Mouse (Mus musculus): ENCODE measurements around the gene Ndufs6. TPM values are rescaled to one million over a fixed set of nuclear protein-coding genes. Genes with fewer than 3 reads are reported as not detected.

Ndufs6 gene
- polyA plus RNA-seq, 1 experiment from 2014 or later, result 299 TPM

GRCm38 (mm10) chr13:73304729-73305128 lies 23.6 kb downstream of the Ndufs6 start:
- ATAC-seq (ENCODE audit: low FRiP score, low read depth), result no peak
- Histone ChIP-seq H3K36me3 (no peaks in the 10 kb centered on the region), H3K4me1 (peaks cover 6% of the 10 kb centered on the region; the same call in 1 of the 2 replicates), H3K9ac (no peak overlapping the region), H3K9me3 (no peaks in the 10 kb centered on the region), H3K27ac (no peak overlapping the region), H3K4me2 (replicated peaks) (no peak overlapping the region), H3K27me3 (replicated peaks) (no peaks in the 10 kb centered on the region), H3K4me3 (no peak overlapping the region)
- WGBS, result 52% methylated on average over 6 of the region's 6 CpGs

- Histone ChIP-seq H3K9me3 (no peaks in the 10 kb centered on the region), H3K4me3 (no peak overlapping the region), H3K4me2 (replicated peaks) (no peak overlapping the region), H3K36me3 (no peaks in the 10 kb centered on the region), H3K27ac (no peak overlapping the region), H3K27me3 (replicated peaks) (no peaks in the 10 kb centered on the region), H3K9ac (no peak overlapping the region), H3K4me1 (no peaks in the 10 kb centered on the region)
- ATAC-seq (ENCODE audit: low FRiP score, low read depth), result no peak
- WGBS, result 90% methylated on average over 5 of the region's 5 CpGs
These were observed 29.0 kb downstream of the Ndufs6 start for GRCm38 (mm10) chr13:73299322-73299721.

- no peak overlapping the region for H3K4me3 ChIP-seq
- H3K4me2 ChIP-seq (replicated peaks), result no peak overlapping the region
- WGBS, result 72% methylated on average over 4 of the region's 4 CpGs
- no peaks in the 10 kb centered on the region for H3K36me3 ChIP-seq
- no peaks in the 10 kb centered on the region for H3K4me1 ChIP-seq
- H3K27me3 ChIP-seq (replicated peaks), result no peaks in the 10 kb centered on the region
- H3K9me3 ChIP-seq, result no peaks in the 10 kb centered on the region
- H3K27ac ChIP-seq, result no peak overlapping the region
- ATAC-seq (ENCODE audit: low FRiP score, low read depth), result no peak
- H3K9ac ChIP-seq, result no peak overlapping the region
These were observed 29.6 kb downstream of the Ndufs6 start for GRCm38 (mm10) chr13:73298717-73299116.

- no peak overlapping the region for H3K4me2 ChIP-seq (replicated peaks)
- H3K27me3 ChIP-seq (replicated peaks), result no peaks in the 10 kb centered on the region
- WGBS, result 36% methylated on average over 2 of the region's 2 CpGs
- no peaks in the 10 kb centered on the region for H3K4me1 ChIP-seq
- H3K27ac ChIP-seq, result no peak overlapping the region
- no peaks in the 10 kb centered on the region for H3K9me3 ChIP-seq
- no peaks in the 10 kb centered on the region for H3K36me3 ChIP-seq
- H3K9ac ChIP-seq, result no peak overlapping the region
- no peak overlapping the region for H3K4me3 ChIP-seq
- ATAC-seq (ENCODE audit: low FRiP score, low read depth), result no peak
These were observed 37.2 kb downstream of the Ndufs6 start for GRCm38 (mm10) chr13:73291102-73291501.

GRCm38 (mm10) chr13:73290206-73290605 lies 38.1 kb downstream of the Ndufs6 start:
- no peak overlapping the region for H3K4me3 ChIP-seq
- no peaks in the 10 kb centered on the region for H3K9me3 ChIP-seq
- no peaks in the 10 kb centered on the region for H3K36me3 ChIP-seq
- no peaks in the 10 kb centered on the region for H3K27me3 ChIP-seq (replicated peaks)
- WGBS, result 90% methylated on average over 6 of the region's 6 CpGs
- no peak overlapping the region for H3K27ac ChIP-seq
- no peaks in the 10 kb centered on the region for H3K4me1 ChIP-seq
- H3K9ac ChIP-seq, result no peak overlapping the region
- no peak overlapping the region for H3K4me2 ChIP-seq (replicated peaks)
- ATAC-seq (ENCODE audit: low FRiP score, low read depth), result no peak

- H3K27ac ChIP-seq, result no peak overlapping the region
- no peak overlapping the region for H3K4me3 ChIP-seq
- no peaks in the 10 kb centered on the region for H3K36me3 ChIP-seq
- no peaks in the 10 kb centered on the region for H3K27me3 ChIP-seq (replicated peaks)
- WGBS, result 89% methylated on average over 1 of the region's 1 CpGs
- no peaks in the 10 kb centered on the region for H3K9me3 ChIP-seq
- ATAC-seq (ENCODE audit: low FRiP score, low read depth), result no peak
- no peak overlapping the region for H3K4me2 ChIP-seq (replicated peaks)
- H3K4me1 ChIP-seq, result no peaks in the 10 kb centered on the region
- H3K9ac ChIP-seq, result no peak overlapping the region
These were observed 44.8 kb downstream of the Ndufs6 start for GRCm38 (mm10) chr13:73283534-73283933.

- WGBS, result 85% methylated on average over 2 of the region's 2 CpGs
- ATAC-seq (ENCODE audit: low FRiP score, low read depth), result no peak
- 0 out of 2 replicates have a peak, but pooled peaks cover 5% of the 10 kb centered on the region for H3K27me3 ChIP-seq (replicated peaks)
These were observed 45.9 kb downstream of the Ndufs6 start for GRCm38 (mm10) chr13:73282407-73282806.

GRCm38 (mm10) chr13:73279196-73279595 lies 49.1 kb downstream of the Ndufs6 start:
- H3K9ac ChIP-seq, result no peak overlapping the region
- WGBS, result 93% methylated on average over 1 of the region's 1 CpGs
- no peaks in the 10 kb centered on the region for H3K36me3 ChIP-seq
- no peak overlapping the region for H3K4me2 ChIP-seq (replicated peaks)
- H3K4me1 ChIP-seq, result no peaks in the 10 kb centered on the region
- ATAC-seq (ENCODE audit: low FRiP score, low read depth), result no peak
- no peak overlapping the region for H3K4me3 ChIP-seq
- H3K9me3 ChIP-seq, result no peaks in the 10 kb centered on the region
- no peak overlapping the region for H3K27ac ChIP-seq
- H3K27me3 ChIP-seq (replicated peaks), result peaks cover 33% of the 10 kb centered on the region

More at GRCm38 (mm10) chr13:73282407-73282806, 45.9 kb downstream of the Ndufs6 start:
- H3K4me2 ChIP-seq (replicated peaks), result no peak overlapping the region
- no peaks in the 10 kb centered on the region for H3K4me1 ChIP-seq
- no peaks in the 10 kb centered on the region for H3K9me3 ChIP-seq
- H3K36me3 ChIP-seq, result no peaks in the 10 kb centered on the region
- no peak overlapping the region for H3K27ac ChIP-seq
- no peak overlapping the region for H3K9ac ChIP-seq
- H3K4me3 ChIP-seq, result no peak overlapping the region

GRCm38 (mm10) chr13:73277797-73278196 lies 50.5 kb downstream of the Ndufs6 start:
- 67% methylated on average over 1 of the region's 1 CpGs for WGBS

GRCm38 (mm10) chr13:73277361-73277760 lies 51.0 kb downstream of the Ndufs6 start:
- ATAC-seq (ENCODE audit: low FRiP score, low read depth), result no peak
- no peak overlapping the region for H3K4me3 ChIP-seq
- H3K36me3 ChIP-seq, result no peaks in the 10 kb centered on the region
- no peak overlapping the region for H3K4me2 ChIP-seq (replicated peaks)
- H3K27me3 ChIP-seq (replicated peaks), result peaks cover 52% of the 10 kb centered on the region
- 88% methylated on average over 6 of the region's 6 CpGs for WGBS
- H3K9me3 ChIP-seq, result no peaks in the 10 kb centered on the region
- H3K27ac ChIP-seq, result no peak overlapping the region
- no peak overlapping the region for H3K9ac ChIP-seq
- 0 out of 2 replicates have a peak, but pooled peaks cover 4% of the 10 kb centered on the region for H3K4me1 ChIP-seq

More at GRCm38 (mm10) chr13:73277797-73278196, 50.5 kb downstream of the Ndufs6 start:
- no peaks in the 10 kb centered on the region for H3K9me3 ChIP-seq
- no peak overlapping the region for H3K4me3 ChIP-seq
- H3K9ac ChIP-seq, result no peak overlapping the region
- H3K27ac ChIP-seq, result no peak overlapping the region
- no peak overlapping the region for H3K4me2 ChIP-seq (replicated peaks)
- no peak for ATAC-seq (ENCODE audit: low FRiP score, low read depth)
- H3K4me1 ChIP-seq, result no peaks in the 10 kb centered on the region
- no peaks in the 10 kb centered on the region for H3K36me3 ChIP-seq
- peaks cover 47% of the 10 kb centered on the region for H3K27me3 ChIP-seq (replicated peaks)

GRCm38 (mm10) chr13:73273536-73273935 lies 54.8 kb downstream of the Ndufs6 start:
- no peak for ATAC-seq (ENCODE audit: low FRiP score, low read depth)
- no peak overlapping the region for H3K4me3 ChIP-seq
- H3K27me3 ChIP-seq (replicated peaks), result peaks cover 87% of the 10 kb centered on the region
- H3K9ac ChIP-seq, result no peak overlapping the region
- no peaks in the 10 kb centered on the region for H3K36me3 ChIP-seq
- peaks cover 24% of the 10 kb centered on the region for H3K4me1 ChIP-seq
- H3K9me3 ChIP-seq, result no peaks in the 10 kb centered on the region
- no peak overlapping the region for H3K27ac ChIP-seq
- WGBS, result 30% methylated on average over 1 of the region's 1 CpGs
- no peak overlapping the region for H3K4me2 ChIP-seq (replicated peaks)

GRCm38 (mm10) chr13:73272794-73273282 lies 55.5 kb downstream of the Ndufs6 start:
- Histone ChIP-seq H3K27ac (no peak overlapping the region), H3K27me3 (replicated peaks) (peaks cover 92% of the 10 kb centered on the region)

More at GRCm38 (mm10) chr13:73272794-73273282, 55.5 kb downstream of the Ndufs6 start:
- Histone ChIP-seq H3K4me3 (no peak overlapping the region), H3K36me3 (no peaks in the 10 kb centered on the region), H3K9ac (no peak overlapping the region), H3K4me2 (replicated peaks) (no peak overlapping the region), H3K9me3 (no peaks in the 10 kb centered on the region), H3K4me1 (peaks cover 27% of the 10 kb centered on the region)
- no peak for ATAC-seq (ENCODE audit: low FRiP score, low read depth)

All from neural tube, embryonic 12.5 days (tissue).